Mouse (Mus musculus): ENCODE measurements around the gene Zc3h7b. TPM values are rescaled to one million over a fixed set of nuclear protein-coding genes. Genes with fewer than 3 reads are reported as not detected.
A peak's percentile ranks its signal among the peaks of the same experiment; 100 is the strongest.

Gene Zc3h7b
- polyA plus RNA-seq, 1 experiment, result 25.1 TPM

DNA sequence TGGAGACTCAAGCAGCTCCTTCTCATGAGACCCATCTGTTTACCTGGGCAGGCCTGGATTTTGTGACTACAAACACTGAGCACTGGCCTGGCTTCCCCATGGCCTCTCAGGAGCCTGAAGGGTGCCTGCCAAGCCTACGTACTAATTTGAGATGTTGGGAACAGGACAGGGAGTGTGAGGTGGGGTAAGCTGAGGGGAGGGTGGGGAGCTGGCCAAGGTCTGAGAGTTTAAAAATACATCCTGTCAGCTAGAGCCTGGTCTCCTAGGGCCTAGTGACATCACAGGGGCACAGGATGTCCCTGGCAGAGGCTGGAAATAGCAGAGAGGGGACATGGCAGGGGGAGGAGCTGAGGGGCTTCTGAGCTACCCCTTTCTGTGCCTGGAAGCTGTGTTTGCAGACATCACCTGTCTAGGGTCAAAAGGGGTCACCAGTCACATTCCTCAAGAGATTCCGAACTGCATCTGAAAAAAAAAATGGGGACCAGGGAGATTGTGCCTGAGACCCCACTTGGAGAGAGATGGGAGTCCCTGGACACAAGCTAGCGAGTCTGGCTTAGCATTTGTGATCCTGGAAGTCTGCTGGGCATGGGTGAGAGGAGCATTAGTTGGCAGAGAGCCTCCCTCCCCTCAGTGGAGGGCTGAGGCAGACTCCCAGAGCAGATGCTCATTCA lies 89.4 kb downstream of the Zc3h7b start:
- Histone ChIP-seq H3K4me3 (ENCODE audit: insufficient read depth, low read depth, low read length) (no peak overlapping the region), H3K27ac (replicated peaks; ENCODE audit: low read depth, low read length) (peak overlapping the region; percentile 92), H3K4me1 (ENCODE audit: control insufficient read depth, insufficient read depth, insufficient read length, low read length) (peaks cover 6% of the 10 kb centered on the region; the same call in 1 of the 2 replicates)

DNA sequence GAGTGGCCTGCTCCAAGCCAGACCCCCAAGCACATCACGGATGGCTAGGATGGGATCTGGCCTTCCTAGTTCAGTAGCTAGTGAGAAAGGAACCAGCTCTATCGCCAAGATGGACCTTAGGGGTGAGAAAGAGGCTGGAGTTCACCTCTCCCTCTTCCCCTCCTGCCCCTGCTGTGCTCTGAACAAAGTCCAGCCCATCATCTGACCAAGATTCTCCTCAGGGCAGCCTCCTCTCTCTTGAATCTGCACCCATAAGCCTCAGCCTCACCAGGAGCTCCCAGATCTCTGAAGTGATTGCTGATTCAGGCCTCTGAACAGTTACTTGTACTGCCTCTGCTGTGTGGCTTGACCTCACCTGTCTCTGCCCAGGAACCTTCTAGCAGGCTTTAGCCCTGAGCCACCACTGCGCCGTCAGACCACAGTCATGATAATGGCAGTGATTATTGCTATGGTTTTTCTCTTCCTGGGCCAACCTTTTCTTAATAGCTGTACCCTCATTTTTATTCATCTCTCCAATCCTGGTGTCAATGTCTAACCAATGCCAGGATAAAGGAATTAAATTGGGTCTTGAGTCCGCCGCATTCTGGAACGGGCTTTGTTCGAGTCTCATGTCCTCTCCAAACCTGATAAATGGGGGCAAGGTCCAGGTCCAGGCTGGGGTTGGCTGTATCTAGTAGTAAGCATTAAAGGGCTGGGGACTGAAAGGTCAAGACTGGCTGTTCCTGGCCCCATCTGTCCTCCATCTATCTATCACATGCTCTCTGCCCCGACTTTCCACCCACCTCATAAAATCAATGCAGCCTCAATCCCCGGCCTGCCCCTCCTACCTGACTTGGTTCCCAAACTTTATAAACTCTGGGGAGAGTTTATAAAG lies 90.4 kb downstream of the Zc3h7b start:
- peak overlapping the region; percentile 90 for H3K27ac ChIP-seq (replicated peaks; ENCODE audit: low read depth, low read length)
- no peak overlapping the region for H3K4me3 ChIP-seq (ENCODE audit: insufficient read depth, low read depth, low read length)
- H3K4me1 ChIP-seq (ENCODE audit: control insufficient read depth, insufficient read depth, insufficient read length, low read length), result peaks cover 8% of the 10 kb centered on the region

DNA sequence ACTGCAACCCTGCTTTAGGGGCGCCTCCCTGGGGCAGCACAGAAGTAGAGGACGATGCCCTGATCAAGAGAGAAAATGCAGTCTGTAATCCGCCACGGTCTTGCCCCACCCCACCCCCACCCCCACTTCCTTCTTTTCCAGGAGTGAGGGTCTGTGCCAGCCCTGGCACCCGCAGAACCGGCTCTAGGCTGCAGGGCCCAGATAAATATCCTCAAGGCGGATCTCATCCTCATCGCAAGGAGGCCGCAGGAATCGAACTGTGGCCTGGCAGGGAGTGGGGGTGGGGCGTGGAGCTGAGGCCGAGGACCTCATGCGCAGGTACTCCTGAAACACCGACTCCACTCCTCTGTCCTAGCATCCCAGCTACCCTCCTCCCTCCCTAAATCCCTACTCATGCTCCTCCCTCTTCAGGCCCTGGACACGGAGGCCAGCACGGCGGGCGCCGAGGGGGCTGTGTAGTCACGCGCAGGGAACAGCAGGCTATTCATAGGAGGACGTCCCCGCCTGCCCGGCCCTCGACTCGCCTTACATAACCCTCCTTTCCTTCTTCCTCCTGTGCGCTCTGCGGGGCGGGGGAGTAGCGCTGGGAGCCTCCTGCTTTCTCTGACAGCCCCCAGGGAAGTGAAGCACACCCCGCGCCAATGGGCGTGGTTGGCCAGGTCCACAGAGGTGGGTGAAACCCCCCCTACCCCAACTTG lies 91.4 kb downstream of the Zc3h7b start:
- H3K27ac ChIP-seq (replicated peaks; ENCODE audit: low read depth, low read length), result peak overlapping the region; percentile 96
- peaks cover 8% of the 10 kb centered on the region for H3K4me1 ChIP-seq (ENCODE audit: control insufficient read depth, insufficient read depth, insufficient read length, low read length)

DNA sequence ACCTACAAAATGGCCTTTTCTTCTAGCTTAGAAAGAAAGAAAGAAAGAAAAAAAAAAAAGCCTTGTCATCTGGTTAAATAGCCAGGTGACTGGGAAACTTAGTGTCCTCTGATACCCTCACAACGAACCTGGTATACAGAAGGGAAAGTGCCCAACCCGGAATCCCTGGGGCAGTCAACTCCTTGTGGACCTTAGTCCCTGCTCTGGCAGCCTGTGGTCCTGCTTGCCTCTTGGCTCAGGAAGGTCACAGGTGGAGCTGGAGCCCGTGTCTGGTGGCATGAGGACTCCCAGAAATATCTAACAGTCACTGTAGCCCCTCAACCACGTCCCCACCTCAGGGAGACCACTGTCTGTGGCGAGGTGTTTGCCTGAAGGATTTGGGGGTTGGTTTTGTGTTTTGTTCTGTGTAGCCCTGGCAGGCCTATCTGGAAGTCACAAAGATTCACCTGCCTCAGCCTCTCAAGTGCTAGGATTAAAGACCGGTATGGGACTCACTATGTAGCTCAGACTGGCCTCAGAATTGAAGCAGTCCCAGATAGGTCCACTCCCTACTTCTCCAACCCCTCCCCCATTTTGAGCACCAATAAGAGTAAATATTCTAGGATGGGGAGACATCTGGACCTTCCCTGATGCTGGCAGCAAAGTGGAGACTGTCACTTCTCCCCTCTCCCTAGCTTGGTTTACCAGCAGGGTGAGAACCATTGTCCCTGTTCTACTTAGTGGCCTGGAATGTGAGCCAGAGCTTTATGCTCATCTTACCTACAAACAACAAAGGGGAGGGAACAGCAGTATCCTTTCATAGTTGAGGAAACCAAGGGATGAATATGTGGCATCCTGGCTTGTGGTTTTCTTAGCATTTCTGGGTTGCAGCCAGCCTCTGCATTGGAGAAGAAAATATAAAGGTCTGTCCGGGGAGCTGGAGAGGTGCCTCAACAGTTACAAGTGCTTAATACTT lies 92.4 kb downstream of the Zc3h7b start:
- no peak overlapping the region for H3K4me3 ChIP-seq (ENCODE audit: insufficient read depth, low read depth, low read length)
- H3K27ac ChIP-seq (replicated peaks; ENCODE audit: low read depth, low read length), result peak overlapping the region; percentile 96

More for the DNA sequence above, 91.4 kb downstream of the Zc3h7b start:
- H3K4me3 ChIP-seq (ENCODE audit: insufficient read depth, low read depth, low read length), result peak overlapping the region; percentile 47

DNA sequence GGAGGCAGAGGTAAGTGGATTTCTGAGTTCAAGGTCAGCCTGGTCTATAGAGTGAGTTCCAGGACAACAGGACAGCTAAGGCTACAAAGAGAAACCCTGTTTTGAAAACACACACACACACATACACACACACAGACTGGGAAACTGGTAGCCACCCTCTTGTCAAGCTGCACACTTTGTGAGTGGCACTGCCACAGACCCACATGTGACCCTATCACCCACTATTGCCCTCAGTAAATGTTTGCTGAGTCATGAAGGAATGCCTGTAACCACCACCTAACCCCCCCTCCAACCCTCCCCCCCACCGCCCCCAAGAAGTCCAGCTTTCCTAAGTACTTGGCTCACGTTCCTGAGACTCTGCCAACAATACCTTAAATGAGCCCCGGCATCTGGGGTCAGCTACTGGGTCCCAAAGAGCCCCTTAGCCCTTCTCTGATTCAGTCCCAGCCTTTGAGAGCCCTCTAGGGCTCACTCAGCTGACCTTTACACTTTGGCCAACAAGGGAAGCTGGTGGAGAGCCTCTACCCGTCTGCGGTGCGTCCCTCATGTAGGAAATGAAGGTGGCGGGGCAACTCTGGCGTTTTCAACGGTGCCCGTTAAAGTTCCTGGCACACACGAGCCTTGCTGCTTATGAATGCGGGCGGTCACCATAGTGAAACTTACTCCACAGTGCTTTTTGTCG lies 93.8 kb downstream of the Zc3h7b start:
- no peak overlapping the region for H3K4me3 ChIP-seq (ENCODE audit: insufficient read depth, low read depth, low read length)
- H3K27ac ChIP-seq (replicated peaks; ENCODE audit: low read depth, low read length), result peak overlapping the region; percentile 96
- H3K4me1 ChIP-seq (ENCODE audit: control insufficient read depth, insufficient read depth, insufficient read length, low read length), result peaks cover 10% of the 10 kb centered on the region

More for the DNA sequence above, 92.4 kb downstream of the Zc3h7b start:
- peaks cover 10% of the 10 kb centered on the region for H3K4me1 ChIP-seq (ENCODE audit: control insufficient read depth, insufficient read depth, insufficient read length, low read length)

DNA sequence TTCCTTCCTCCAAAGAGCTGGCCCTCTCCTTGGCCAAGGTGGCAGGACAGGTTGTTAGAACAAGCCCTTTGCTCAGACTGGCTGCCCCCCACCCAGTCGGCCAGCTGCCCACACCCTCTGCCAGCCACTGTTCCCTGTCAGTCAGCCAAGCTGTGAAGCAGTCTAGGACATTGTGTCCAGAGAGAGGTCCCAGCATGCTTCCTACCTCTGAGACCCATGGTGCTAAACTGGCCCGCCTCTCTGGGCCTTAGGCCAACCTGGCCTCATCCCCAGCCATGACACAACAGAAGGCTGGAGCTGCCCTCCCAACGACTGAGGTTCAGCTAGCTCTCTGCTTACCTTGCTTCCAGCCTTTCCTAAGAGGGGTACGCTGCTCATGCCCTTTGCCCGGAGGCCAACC lies 94.8 kb downstream of the Zc3h7b start:
- Histone ChIP-seq H3K27ac (replicated peaks; ENCODE audit: low read depth, low read length) (peak overlapping the region; percentile 99), H3K4me1 (ENCODE audit: control insufficient read depth, insufficient read depth, insufficient read length, low read length) (peaks cover 10% of the 10 kb centered on the region), H3K4me3 (ENCODE audit: insufficient read depth, low read depth, low read length) (no peak overlapping the region)

DNA sequence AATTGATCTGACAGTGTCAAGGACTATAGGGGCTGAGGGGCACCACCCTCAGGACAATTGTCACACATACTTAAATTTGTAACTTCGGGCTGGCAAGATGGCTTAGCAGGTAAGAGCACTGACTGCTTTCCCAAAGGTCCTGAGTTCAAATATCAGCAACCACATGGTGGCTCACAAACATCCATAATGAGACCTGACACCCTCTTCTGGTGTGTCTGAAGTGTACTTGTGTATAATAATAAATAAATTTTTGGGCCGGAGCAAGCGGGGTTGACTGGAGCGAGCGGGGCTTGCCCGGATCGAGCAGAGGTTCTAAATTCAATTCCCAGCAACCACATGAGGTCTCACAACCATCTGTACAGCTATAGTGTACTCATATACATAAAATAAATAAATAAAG lies 95.4 kb downstream of the Zc3h7b start:
- Histone ChIP-seq H3K4me3 (ENCODE audit: insufficient read depth, low read depth, low read length) (no peak overlapping the region), H3K4me1 (ENCODE audit: control insufficient read depth, insufficient read depth, insufficient read length, low read length) (peaks cover 15% of the 10 kb centered on the region), H3K27ac (replicated peaks; ENCODE audit: low read depth, low read length) (peak overlapping the region; percentile 99)

DNA sequence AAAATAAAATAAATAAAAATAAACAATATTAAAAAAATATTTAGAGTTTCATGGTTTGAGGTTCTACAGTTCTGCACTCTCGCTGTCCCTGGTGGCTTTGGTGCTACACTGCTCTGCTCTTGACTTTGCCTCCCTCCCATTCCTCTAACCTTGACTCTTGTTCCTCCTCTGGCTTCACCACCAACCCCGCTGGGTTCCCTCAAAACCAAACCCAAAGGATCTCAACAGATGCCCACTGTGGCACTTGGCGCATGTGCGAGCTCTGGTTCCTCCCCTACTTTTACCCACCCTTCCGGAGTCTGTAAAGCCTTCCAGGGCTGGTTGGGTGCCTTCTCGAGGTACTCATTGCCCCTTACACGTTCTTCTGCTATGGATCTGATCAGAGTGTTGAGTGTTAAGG lies 97.4 kb downstream of the Zc3h7b start:
- Histone ChIP-seq H3K4me3 (ENCODE audit: insufficient read depth, low read depth, low read length) (no peak overlapping the region), H3K27ac (replicated peaks; ENCODE audit: low read depth, low read length) (peak overlapping the region; percentile 66), H3K4me1 (ENCODE audit: control insufficient read depth, insufficient read depth, insufficient read length, low read length) (peaks cover 20% of the 10 kb centered on the region)

DNA sequence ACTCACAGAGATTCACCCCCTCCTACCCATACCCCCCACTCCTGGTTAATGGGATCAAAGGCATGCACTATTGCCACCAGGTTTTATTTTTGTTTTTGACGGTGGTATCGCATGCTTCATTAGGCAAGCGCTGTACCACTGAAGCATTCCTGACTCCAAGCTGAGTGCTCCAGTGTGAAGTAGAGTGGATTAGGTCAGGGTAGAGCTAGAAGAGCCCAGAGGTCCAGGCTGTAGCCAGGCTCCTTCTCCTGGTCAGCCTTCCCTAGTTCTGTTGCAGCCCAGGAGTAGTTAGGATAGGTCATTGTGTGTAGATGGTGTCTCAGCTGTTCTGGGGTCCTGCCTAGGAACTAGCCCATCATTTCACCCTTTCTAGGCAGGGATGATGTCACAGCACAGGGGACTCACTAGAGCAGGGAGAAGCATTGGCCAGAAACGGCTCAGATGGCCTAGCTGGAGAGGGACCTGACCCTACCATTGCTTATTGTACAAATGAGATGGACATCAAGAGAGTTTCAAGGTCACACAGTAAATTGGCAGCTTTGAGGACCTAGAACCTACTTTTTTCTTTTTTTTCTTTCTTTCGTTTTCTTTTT lies 100.3 kb downstream of the Zc3h7b start:
- Histone ChIP-seq H3K27ac (replicated peaks; ENCODE audit: low read depth, low read length) (peak overlapping the region; percentile 99), H3K4me3 (ENCODE audit: insufficient read depth, low read depth, low read length) (no peak overlapping the region), H3K4me1 (ENCODE audit: control insufficient read depth, insufficient read depth, insufficient read length, low read length) (peaks cover 21% of the 10 kb centered on the region)

DNA sequence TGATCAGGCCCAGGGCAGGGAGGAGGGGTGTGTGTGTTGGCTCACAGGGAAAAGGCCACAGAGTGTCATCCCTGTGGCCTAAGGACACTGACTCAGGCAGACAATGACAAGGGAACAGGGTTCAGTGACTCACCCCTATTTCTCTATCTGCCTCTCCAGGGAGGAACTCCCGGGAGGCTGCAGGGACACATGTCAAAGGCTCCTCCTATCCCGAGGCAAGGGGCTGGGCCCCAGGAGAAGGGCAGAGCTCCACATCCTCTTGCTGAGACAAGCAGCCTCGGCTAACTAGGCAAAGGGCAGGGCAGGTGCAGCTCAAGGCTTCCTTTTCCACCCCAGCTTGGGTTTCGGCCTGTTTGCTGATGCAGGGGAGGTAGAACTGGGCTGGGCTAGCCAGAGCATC lies 100.9 kb downstream of the Zc3h7b start:
- H3K4me3 ChIP-seq (ENCODE audit: insufficient read depth, low read depth, low read length), result no peak overlapping the region
- peaks cover 20% of the 10 kb centered on the region for H3K4me1 ChIP-seq (ENCODE audit: control insufficient read depth, insufficient read depth, insufficient read length, low read length)
- H3K27ac ChIP-seq (replicated peaks; ENCODE audit: low read depth, low read length), result peak overlapping the region; percentile 99

Other genes with a start within 250 kb of the Zc3h7b start
- gene Ep300, start 159.7 kb upstream of the Zc3h7b start, polyA plus RNA-seq (2012; ENCODE audit: insufficient read depth, insufficient read length, missing spikeins), result 14.3 and 15.8 TPM in 2 replicates
- 6.4 and 7.0 TPM in 2 replicates for gene L3mbtl2, start 81.2 kb upstream of the Zc3h7b start, polyA plus RNA-seq (2012; ENCODE audit: insufficient read depth, insufficient read length, missing spikeins)
- 3.3 and 6.2 TPM in 2 replicates for gene Chadl, start 47.8 kb upstream of the Zc3h7b start, polyA plus RNA-seq (2012; ENCODE audit: insufficient read depth, insufficient read length, missing spikeins)
- gene Rangap1, start 473 bp downstream of the Zc3h7b start, polyA plus RNA-seq (2012; ENCODE audit: insufficient read depth, insufficient read length, missing spikeins), result 15.0 and 18.8 TPM in 2 replicates
- 33.0 and 53.3 TPM in 2 replicates for gene Tef, start 57.4 kb downstream of the Zc3h7b start, polyA plus RNA-seq (2012; ENCODE audit: insufficient read depth, insufficient read length, missing spikeins)
- gene Tob2, start 113.7 kb downstream of the Zc3h7b start, polyA plus RNA-seq (2012; ENCODE audit: insufficient read depth, insufficient read length, missing spikeins), result 79.0 and 87.4 TPM in 2 replicates
- gene Phf5a, start 126.9 kb downstream of the Zc3h7b start, polyA plus RNA-seq (2012; ENCODE audit: insufficient read depth, insufficient read length, missing spikeins), result 42.4 and 46.3 TPM in 2 replicates
- 3,633 and 4,102 TPM in 2 replicates for gene Aco2, start 127.3 kb downstream of the Zc3h7b start, polyA plus RNA-seq (2012; ENCODE audit: insufficient read depth, insufficient read length, missing spikeins)
- 2.8 and 13.2 TPM in 2 replicates for gene Polr3h, start 181.2 kb downstream of the Zc3h7b start, polyA plus RNA-seq (2012; ENCODE audit: insufficient read depth, insufficient read length, missing spikeins)
- gene Csdc2, start 191.7 kb downstream of the Zc3h7b start, polyA plus RNA-seq (2012; ENCODE audit: insufficient read depth, insufficient read length, missing spikeins), result not detected in 2 replicates
- gene Pmm1, start 215.9 kb downstream of the Zc3h7b start, polyA plus RNA-seq (2012; ENCODE audit: insufficient read depth, insufficient read length, missing spikeins), result 86.8 and 130 TPM in 2 replicates
- gene 1700029P11Rik, start 235.5 kb downstream of the Zc3h7b start, polyA plus RNA-seq (2012; ENCODE audit: insufficient read depth, insufficient read length, missing spikeins), result not detected in 2 replicates
- 119 and 145 TPM in 2 replicates for gene Xrcc6, start 242.8 kb downstream of the Zc3h7b start, polyA plus RNA-seq (2012; ENCODE audit: insufficient read depth, insufficient read length, missing spikeins)

Data from brown adipose tissue, adult 24 weeks (tissue).